Mouse (Mus musculus) adrenal gland, adult 8-10 months (tissue): ENCODE measurements around the gene Calr3. TPM values are rescaled to one million over a fixed set of nuclear protein-coding genes. Genes with fewer than 3 reads are reported as not detected.

ENCODE experiments used
- DNase-seq: peaks from one replicate; pipeline ENCODE4 v3.0.0; 2022
- total RNA-seq, 4 experiments: library from RNA; stranded (reverse); gene quantifications; 2 replicates each; pipeline ENCODE4 v1.2.4; 2022

The Calr3 gene
- total RNA-seq = 1 to 10 TPM; 3.0 to 3.8 (median 3.6) TPM

DNA sequence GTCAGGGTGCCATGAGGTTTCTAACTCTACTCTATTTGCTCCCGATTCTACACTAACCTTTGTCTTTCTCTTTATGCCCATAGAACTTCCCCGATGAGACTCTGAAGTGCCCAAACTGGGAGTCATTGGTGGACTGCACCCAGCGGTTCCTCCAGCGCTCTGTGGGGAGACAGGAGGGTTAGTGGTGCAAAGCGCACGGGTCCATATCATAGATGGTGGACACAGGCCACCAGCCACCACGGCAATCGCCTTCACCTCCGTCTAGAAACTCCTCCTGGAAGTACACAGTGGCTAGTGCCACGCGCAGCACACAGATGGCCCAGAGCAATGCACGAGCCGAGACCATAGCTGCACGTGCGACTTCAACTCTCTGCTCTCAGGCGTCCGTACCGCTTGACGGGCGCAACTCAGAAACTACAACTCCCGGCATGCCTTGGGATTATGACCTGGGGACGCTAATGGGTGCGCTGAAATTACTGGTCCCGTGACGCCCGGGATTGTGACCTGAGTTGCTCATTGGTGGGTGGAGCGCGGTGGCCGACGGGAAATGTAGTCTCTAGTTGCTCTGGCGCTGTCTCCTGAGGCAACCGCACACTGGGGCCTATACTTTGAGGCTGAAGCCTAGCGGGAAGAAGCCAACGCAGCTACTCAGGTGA is at the start of gene Calr3, which contains the start of gene 1700030K09Rik:
Gene Calr3, minus strand, starts transcription at position 533 of the 656 bp plus-strand sequence.
Gene 1700030K09Rik, plus strand, starts transcription at position 543 of the 656 bp plus-strand sequence.
- peak; percentile 98 for DNase-seq

DNA sequence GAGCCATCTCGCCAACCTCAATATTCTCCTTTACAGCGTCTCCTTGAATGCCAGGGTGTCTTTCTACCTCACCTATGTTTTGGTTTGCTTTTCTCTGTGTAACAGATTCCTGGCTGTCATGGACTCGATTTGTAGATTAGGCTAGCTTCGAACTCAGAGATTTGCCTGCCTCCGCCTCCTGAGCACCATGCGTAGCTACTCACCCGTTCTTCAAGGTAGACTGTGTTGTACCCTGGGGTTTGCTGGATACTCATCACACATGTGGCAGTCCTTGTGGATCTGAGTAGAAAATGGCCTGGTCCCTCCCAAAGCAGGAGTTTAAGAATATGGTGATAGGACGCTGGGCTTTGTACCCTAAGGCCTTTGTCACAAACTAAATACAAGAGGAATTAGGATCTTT is 49.7 kb upstream of the Calr3 start:
- no peak for DNase-seq

DNA sequence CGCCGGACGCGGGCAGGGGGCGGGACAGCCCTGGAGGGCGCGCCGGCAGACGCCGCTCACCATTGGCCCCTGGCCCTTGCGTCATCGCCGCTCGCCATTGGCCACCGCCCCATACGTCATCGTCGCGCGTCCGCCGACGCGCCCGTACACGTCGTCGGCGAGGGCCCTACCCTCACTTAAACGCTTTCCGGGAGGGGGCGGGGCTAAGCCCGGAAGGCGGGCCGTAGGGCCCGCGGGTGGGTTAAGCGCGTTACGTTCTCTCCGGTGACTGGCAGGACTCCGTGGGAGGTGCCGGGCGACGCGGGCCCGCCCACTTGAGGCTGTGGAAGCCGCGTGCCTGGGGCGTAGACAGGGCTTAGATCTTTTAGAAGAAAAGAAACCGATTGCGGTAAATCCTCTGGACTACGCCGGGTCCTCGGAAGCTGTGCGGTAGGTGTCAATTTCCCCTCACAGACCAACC is 49.0 kb upstream of the Calr3 start:
- peak; percentile 99 for DNase-seq

DNA sequence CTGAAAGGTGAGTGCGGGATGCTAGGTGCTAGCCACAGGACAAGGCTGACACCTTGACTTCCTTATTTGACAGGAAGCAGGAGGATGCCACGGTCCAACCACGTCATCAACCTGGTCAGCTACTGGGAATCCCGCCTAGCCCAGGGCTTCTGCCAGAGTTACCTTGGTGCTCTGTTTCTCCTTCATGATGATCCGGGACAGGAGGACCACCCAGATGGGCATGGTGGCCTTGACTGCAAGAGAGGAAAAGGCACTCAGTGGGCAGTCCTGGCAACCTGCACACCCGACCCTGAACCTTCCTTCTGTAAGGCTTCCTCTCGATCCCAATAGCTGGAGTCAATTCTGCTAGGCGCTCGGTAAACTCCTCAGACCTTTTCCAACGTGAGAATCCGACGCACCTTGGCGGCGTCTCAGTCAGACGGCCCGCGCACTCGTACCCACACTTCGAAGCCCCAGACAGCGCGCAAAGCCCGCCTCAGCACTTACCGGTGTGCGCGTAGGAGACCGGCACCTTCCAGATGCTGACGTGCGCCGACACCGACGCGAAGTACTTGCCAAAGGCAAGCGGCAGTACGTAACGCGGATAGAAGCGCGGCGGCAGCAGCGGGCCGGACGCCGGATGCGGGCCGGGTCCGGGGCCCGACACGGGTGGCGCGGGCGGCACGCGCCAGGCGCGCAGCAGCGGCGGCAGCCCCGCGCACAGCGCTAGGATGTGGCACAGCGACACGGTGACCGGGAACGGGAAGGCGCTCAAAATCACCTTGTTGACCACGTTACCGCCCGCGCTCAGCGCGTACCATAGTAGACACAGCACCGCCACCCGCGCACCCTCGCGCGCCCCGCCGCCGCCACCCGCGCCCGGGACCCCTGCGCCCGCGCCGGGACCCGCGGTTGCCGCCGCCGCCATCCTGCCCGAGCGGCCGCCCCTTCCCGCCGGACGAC is 48.3 kb upstream of the Calr3 start, which contains the start of gene Slc35e1:
Gene Slc35e1, minus strand, starts transcription at position 935 of the 942 bp plus-strand sequence.
- no peak for DNase-seq

DNA sequence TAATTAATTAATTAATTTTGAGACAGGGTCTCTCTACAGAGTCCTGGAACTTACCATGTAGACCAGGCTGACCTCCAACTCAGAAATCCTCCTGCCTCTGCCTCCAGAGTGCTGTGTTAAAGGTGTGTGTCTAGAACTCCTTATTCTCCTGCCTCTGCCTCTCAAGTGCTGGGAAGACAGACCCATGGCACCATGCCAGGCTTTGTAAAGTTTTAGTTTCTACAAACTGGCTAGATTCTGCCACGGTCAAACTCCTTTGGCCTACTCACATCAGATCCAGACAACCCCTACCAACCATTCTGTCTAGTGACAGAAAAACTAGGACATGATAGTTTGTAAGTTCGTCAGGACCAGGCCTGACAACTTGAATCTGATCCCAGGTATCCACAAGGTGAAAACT is 47.3 kb upstream of the Calr3 start:
- no peak for DNase-seq

DNA sequence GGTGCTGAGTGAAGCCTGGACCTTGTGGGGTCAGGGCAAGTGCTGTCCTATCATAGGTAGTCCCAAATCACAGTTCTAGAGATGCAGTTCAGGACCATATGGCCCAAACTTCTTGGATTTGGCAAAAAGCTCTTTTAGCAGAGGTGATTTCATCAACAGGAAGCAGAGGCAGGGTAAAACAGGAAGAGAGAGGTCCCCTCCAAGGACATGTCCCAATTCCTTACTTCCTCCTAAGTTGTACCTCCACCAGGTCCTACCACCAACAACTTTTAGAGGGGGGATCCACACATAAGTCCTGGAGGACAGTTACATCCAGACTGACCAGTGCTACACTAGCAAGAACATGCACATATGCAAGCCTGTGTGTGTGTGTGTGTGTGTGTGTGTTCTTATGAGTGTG is 43.3 kb upstream of the Calr3 start:
- DNase-seq = no peak

DNA sequence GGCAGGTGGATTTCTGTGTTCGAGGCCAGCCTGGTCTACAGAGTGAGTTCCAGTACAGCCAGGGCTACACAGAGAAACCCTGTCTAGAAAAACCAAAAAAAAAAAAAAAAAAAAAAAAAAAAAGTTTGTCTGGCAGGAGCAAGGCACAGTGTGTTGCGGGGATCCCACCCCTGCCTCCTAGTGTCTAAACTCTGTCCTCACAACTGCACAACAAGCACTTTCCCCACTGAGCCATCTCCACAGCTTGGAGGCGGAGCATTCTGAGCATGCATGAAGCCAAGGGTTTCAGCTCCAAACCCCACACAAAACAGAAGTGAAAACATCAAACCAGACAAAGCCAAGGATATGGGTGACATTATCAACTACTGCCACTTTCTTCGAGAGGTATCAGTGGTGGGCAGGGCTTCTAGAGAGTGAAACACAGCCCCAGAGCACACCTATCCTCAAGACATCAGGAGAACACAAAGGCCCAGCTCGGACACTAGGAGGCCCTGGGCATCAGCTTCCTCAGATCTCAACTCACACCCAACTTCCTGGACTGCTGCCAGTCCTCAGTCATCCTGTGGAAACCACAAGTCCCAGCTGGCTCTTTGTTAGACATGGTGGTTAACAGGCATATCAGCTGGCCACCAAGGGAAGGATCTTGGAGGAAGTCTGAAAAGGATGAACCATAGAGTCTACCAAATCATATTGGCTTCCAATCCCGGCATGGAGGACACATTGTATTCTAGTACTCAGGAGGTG is 42.0 kb upstream of the Calr3 start:
- DNase-seq = no peak

DNA sequence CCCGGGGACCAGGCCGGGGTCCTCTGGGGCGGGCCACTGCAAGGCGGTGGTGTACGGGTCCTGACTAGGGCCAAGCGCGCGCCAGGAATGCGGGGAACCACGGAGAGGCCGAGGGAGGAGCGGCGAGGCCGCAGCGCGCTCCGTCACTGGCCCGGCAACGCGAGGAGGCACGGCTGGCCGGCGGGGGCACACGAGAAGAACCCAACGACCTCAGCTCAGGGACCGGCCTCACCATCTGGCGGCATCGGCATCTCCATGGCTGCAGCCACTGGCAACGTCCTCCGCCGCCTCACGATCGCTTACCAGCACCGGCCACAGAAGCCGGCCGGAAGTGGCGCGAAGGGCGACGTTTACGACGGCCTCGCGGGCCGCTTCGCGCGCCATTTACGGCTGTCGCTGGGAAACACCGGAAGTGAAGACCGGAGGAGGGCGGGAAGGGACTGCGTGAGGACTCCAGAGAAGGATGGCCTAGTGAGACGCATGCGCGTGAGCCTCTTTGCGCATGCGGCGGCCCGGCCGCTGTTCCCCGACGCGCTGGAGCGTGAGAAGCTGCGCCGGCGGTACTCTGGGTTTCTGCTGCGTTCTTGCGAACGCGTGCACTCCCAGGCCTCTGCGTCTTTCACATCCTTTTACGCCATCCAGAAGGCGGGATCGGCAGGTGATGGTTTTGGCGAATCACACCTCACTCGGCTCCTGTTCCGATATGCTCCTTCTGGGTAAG is 31.3 kb upstream of the Calr3 start, which contains the start of gene Cherp:
Gene Cherp, minus strand, starts transcription at position 401 of the 721 bp plus-strand sequence.
- DNase-seq = peak; percentile 98

DNA sequence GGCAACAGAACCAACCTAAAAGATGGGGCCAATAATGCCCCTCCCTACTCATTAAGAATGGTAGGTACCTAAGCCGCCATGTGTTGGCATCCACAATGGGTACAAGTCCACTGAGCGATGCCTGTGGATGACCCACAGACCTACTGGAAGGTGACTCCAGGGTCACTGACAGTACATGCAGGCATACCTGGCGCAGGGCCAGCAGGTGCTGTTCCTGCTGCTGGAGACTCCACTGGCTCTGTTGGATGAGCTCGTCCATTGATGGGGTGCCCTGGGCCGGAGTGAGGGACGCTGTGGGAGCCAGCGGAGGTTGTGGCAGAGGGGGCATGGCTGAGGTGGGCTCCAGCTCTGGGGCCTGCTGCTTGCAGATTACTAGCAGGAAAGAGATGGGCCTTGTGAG is 27.0 kb upstream of the Calr3 start:
- DNase-seq = no peak

DNA sequence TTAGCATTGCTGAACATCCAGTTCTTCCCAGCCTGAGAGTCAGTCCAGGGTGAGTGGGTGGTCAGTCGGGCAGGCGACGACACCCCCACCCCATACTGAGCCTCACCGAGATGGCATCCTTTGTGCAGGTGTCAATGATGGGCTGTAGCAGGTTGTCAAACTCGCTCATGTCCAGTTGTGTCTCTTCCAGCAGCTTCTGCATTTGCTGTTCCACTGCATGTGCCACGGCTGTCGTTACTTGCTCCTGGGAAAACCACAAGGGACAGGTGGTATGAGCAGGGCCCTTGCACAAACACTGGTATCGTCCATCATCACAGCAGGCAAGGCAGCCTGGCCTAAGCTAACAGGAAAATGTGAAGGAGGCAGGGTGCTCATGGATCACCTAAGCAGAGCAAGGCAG is 26.3 kb upstream of the Calr3 start:
- no peak for DNase-seq

DNA sequence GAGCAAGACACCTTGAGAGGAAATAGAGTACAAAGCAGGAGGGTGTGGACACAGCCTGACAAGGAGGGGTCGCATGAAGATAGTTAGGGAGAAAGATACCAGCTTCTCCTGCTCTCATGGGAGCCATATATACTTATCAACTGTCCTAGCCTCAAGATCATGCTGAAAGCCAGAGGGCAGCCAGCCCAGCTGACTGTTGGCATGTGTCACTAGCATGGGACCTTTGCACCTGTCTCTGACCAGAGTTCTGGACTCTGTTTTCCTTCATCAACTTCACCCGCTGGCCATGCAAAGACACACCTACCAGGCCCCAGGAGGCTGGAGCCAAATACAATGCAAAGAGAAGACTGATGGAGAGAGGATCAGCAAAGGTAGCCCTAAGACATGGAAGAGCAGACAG is 25.6 kb upstream of the Calr3 start:
- no peak for DNase-seq

DNA sequence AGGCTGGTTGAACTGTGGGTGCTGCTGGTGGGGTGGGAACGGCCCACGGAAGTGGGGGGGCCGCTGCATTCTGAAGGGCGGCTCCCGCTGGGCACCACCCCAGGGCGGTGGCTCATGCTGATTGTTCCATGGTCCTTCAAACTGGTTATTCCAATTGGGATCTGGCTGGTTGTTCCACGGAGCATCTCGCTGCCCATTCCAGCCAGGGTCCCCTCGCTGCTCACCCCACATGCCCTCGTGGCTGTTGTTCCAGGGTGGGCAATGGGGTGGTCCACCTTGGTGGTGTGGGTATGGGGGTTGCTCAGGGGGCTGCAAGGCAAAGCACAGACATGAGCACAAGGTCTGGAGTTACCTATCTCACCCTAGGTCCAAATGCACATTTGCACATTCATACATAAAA is 20.5 kb upstream of the Calr3 start:
- DNase-seq = no peak

DNA sequence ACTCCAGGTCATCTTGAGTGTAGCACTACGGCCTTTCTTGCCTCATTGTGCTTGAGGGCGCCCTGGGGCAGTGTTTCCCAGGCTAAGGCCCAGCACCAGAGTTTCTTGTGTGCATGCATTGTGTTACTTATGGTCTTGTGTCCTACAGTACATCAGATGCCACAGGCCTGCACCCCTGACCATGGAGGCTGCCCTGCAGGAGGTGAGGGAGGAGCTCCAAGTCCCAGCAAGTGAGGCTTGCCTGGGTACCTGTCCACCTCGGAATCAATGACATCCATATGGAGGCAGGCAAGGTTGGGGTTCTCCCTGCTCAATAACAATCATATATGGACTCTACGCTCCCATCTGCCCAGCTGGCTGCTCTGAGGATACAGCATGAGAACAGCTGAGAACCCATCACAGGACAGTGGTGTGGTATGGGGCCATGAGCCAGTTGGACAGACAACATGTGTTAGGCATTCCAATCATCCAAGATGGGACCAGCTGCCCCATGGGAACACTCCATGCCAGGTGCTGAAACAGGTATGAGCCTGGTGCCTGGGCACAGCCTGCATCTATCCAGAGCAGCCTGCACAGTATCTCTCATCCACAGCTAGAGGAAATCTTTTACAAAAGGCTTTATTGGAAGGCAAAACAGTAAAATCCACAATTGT is 16.3 kb upstream of the Calr3 start:
- no peak for DNase-seq

DNA sequence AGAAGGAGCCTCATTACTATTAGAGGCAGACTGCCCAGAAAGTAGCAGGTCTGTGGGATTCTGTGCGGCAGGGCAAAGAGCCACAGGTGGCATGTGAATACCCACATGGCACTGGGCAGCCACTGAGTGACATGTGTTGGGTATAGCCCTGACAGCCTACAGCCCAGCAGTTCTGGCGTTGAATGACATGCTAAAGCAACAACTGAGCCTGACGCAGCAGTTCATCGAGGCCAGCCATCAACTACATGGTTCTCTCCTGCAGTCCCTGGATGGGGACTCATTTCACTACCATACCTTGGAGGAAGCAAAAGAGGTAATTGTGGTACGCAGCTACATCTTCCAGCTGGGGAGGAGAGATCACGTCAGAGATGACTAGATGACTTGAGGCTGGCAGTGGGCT is 14.8 kb upstream of the Calr3 start:
- DNase-seq = no peak

DNA sequence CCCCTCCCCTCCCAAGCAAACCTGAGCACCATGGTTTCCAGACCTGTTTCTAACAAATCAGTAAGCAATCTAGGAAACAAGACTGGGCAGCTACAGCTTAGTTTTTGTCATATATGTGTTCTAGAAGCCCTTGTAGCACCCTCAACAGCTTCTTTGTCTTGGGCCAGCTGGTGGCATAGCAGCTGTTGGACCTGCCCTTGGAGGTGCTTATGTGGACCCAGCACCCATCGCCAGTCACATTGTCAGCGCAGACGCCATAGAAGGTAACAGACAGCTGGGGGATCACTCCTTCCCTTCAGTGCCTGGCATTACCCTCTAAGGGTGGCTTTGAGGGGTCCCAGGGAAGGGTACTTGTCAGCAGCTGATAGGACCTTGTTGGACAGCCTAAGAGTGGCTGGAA is 14.1 kb upstream of the Calr3 start:
- DNase-seq = no peak

DNA sequence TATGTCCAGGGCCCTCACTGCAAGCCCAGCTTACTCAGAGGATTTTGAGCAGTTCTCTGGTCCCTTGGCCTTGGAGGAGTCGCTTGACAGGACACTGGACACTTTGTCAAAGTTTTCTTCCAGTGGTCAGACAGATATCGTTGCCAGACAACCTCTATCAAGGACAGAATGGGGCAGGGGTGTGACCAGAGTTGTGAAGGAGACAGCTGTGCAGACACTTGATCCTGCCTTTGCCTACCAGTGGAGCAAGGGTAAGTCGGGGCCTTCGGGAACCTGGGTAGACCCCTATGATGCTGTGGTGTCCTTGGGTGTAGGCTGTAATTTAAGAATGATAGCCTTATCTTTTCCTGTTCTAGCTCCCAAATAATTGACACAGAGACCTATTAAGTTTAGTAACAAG is 11.6 kb upstream of the Calr3 start:
- DNase-seq = no peak

DNA sequence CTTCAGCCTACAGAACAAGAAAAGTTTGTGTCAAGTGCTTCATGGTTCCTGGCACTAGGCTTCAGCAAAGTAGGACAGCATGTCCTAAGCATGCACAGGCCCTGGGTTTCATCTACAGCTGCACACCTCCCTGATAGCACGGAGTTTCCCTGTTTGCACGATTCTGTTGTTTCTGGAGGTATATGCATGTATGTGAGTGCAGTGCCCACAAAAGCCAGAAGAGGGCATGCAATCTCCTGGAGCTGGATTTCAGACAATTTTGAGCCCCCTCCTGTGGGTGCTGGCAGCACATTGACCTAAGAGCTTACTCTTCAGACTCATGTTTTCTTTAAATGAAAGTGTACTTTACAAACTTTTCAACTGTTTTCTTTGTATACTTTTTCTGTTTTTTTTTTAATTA is 10.2 kb upstream of the Calr3 start:
- no peak for DNase-seq

DNA sequence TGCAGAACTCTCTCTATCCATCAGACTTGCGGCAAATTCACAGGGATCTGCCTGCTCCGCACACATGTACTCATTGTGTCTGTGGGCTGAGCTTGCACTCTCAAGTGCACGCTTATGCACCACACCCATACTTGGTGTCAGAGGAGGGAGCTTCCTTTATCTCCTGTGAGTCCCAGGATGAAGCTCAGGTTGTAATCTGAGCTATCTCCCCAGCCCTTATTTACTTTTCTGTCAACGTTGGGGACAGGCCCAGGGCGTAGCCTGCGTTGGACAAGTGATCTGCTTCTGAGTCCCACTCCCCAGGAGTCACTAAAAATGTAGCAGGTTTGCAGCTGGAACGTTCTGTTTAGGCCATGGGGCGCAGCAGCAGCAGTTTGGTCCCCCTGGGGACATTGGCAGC is 7.8 kb upstream of the Calr3 start:
- DNase-seq = no peak

DNA sequence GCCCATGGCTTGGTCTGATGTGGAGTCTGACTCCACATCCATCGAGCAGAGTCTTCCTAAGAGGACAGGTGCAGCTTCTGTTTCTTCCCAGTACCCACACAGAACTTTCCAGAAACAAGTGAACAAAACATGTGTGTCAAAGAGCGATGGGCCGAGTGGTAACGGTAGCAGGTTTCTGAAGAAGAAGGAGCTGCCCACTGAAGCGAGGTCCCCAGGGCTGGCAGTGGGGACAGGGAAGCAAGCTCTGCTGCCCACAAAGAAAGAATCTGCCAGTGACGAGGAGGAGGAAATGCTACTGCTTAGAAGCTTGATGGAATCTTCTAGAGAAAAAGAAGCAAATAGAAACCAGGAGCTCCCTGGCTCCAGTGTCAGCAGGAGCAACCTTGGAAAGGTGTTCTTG is 1.4 kb upstream of the Calr3 start:
- DNase-seq = no peak

DNA sequence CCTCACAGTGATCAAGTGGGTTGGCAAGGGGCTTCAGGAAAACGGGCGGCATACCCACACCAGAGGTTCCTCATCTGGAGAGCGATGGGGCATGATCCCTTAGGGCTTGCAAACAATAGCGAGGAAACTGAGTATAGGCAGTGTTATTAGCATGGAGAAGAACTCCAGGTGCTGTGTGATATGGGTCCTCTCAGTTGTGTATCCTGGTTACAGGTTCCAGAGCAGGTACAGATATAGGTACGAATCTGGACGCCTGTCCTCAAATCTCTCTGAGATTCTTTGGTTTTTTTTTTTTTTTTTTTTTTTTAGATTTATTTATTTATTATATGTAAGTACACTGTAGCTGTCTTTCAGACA is 302 bp upstream of the Calr3 start:
- DNase-seq = no peak

DNA sequence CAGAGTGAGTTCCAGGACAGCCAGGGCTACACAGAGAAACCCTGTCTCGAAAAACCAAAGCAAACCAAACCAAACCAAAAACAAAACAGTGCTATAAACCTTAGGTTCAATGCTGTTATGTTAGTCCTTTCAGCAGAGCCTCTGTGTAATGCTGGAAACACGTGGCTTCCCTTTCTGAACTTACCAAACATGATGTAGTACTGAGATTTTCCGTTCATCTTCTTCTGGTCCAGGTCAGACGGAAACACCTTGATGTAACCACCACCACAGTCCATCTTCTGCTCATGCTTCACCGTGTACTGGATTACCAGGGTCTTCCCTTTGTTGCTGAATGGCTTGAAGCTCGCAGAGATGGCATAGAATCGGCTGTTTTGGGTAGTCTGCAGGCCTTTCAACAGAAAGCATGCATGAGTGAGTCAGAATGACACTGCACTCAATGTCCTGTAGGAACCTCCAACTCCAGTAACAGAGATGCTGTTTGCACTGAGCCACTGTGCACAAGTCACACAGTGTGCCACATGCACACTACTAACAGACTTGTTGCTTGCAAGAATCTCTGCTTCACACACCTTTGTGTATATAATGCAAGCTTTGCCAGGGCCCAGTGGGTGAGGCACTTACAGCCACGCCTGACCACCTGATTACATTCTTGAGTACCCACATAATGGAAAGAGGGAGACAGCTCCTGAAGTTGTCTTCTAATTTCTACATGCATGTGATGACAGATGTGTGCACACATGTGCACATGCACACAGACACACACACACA is 5.2 kb downstream of the Calr3 start:
- no peak for DNase-seq
